In genomic region chr8:125950007-125950940, GRCm38 (mm10) we compare ENCODE assay signal across 8 mouse cellular contexts. TPM values are rescaled to one million over a fixed set of nuclear protein-coding genes. Genes with fewer than 3 reads are reported as not detected.
DNase-seq lines count a peak whose midpoint lies in the region; ATAC-seq lines count a peak whose summit lies in the region.

No protein-coding gene starts in this region.

- H3K4me3 ChIP-seq in hindbrain, embryonic 15.5 days = no peak overlapping the region

- H3K27ac ChIP-seq in hindbrain, embryonic 15.5 days (replicated peaks) = no peak overlapping the region

- H3K9me3 ChIP-seq in hindbrain, embryonic 15.5 days = no peaks in the 10 kb centered on the region

- H3K9ac ChIP-seq in hindbrain, embryonic 15.5 days = no peak overlapping the region

- ATAC-seq in hindbrain, embryonic 15.5 days (ENCODE audit: low FRiP score, low read depth) = peak; percentile 95

- H3K4me2 ChIP-seq in hindbrain, embryonic 15.5 days = peak overlapping the region; percentile 30; the same call in 1 of the 2 replicates

- no peaks in the 10 kb centered on the region for H3K36me3 ChIP-seq in hindbrain, embryonic 15.5 days

- DNase-seq in WW6 (ENCODE audit: low read depth, low spot score) = peak; percentile 90
- peak; percentile 62 to 82 for DNase-seq in cerebellum, postnatal 4 days (ENCODE audit: low spot score in 2 of 2)
- DNase-seq in gastrocnemius, adult 18-20 months (ENCODE audit: low spot score) = peak; percentile 87
- DNase-seq in layer of hippocampus, postnatal 36 days = peak; percentile 67 to 76
- peak; percentile 92 for DNase-seq in lung, postnatal 36 days
- peak; percentile 92 for DNase-seq in right cerebral cortex, adult 18-20 months
- DNase-seq in urinary bladder, postnatal 10 days (ENCODE audit: low spot score) = peak; percentile 35

- WGBS in hindbrain, embryonic 15.5 days = 24% methylated on average over 23 of the region's 23 CpGs

- H3K4me1 ChIP-seq in hindbrain, embryonic 15.5 days (replicated peaks) = peaks cover 3% of the 10 kb centered on the region; the same call in 1 of the 2 replicates

- H3K27me3 ChIP-seq in hindbrain, embryonic 15.5 days = peaks cover 5% of the 10 kb centered on the region; the same call in 1 of the 2 replicates

RNA-seq across cellular contexts. Expression of gene Map3k21, which starts 40.0 kb away (rescaled TPM):
- total RNA-seq in gastrocnemius, adult 18-20 months (2021) = under 1 TPM; 0.05 to 0.26 TPM
- 0.65 and 0.75 TPM in 2 replicates for polyA plus RNA-seq in hindbrain, embryonic 15.5 days (2015; fragmentation: Nextera tagmentation; extraction: Ambion mirVana)
- 1 to 10 TPM in 1 of 2 experiments, under 1 TPM in 1; 0.91 to 1.3 TPM for total RNA-seq in layer of hippocampus, postnatal 36 days (2021)

RNA-seq across cellular contexts. Expression of gene Kcnk1, which starts 44.7 kb away (rescaled TPM):
- under 1 TPM; 0.19 to 0.46 TPM for total RNA-seq in gastrocnemius, adult 18-20 months (2021)
- polyA plus RNA-seq in hindbrain, embryonic 15.5 days (2015; fragmentation: Nextera tagmentation; extraction: Ambion mirVana) = 25.0 and 25.9 TPM in 2 replicates
- 10 to 100 TPM; 69.4 to 82.5 TPM for total RNA-seq in layer of hippocampus, postnatal 36 days (2021)

RNA-seq across cellular contexts. Expression of gene Pcnx2, which starts 52.2 kb away (rescaled TPM):
- under 1 TPM; 0.21 to 0.48 TPM for total RNA-seq in gastrocnemius, adult 18-20 months (2021)
- polyA plus RNA-seq in hindbrain, embryonic 15.5 days (2015; fragmentation: Nextera tagmentation; extraction: Ambion mirVana) = 4.5 and 5.2 TPM in 2 replicates
- 10 to 100 TPM; 60.1 to 64.6 TPM for total RNA-seq in layer of hippocampus, postnatal 36 days (2021)

Comparison
In these comparisons a context has a peak if more than half of its experiments do, and no peak if none do; other contexts are left out.
1. DNase-seq: peak in every context shown above with its lines; median percentile 92 in lung, postnatal 36 days; 92 in right cerebral cortex, adult 18-20 months; 90 in WW6; 87 in gastrocnemius, adult 18-20 months; 72 in cerebellum, postnatal 4 days; 72 in layer of hippocampus, postnatal 36 days; 35 in urinary bladder, postnatal 10 days.
2. RNA of gene Kcnk1, which starts 44.7 kb away (total RNA-seq): 69.4 to 82.5 TPM in layer of hippocampus, postnatal 36 days; 0.19 to 0.46 TPM in gastrocnemius, adult 18-20 months; every median in the first group is over 10 times any median in the second.
3. RNA of gene Pcnx2, which starts 52.2 kb away (total RNA-seq): 60.1 to 64.6 TPM in layer of hippocampus, postnatal 36 days; 0.21 to 0.48 TPM in gastrocnemius, adult 18-20 months; every median in the first group is over 10 times any median in the second.